7 mouse cellular contexts compared by ENCODE assay signal in the genomic region with DNA sequence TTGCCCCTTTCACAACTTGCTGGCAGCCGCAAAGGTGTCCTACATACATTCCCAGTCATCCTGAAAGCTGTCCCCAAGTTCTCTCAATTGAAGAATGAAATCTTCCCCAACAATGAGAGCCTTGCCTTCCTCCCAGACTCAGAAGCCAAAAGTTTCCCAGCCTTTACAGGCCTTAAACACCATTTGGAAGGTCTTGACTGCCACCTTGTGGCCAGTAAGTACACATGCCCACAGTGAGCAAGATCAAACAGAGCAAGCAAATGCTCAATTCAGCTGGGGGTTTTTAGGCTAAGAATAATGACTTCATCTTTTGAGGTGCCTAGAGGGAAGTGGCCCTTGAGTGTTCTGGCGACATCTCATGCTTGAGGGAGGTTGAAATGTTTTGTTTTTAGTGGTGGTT. TPM values are rescaled to one million over a fixed set of nuclear protein-coding genes. Genes with fewer than 3 reads are reported as not detected.
DNase-seq lines count a peak whose midpoint lies in the region; ATAC-seq and TF ChIP-seq lines count a peak whose summit lies in the region.

No protein-coding gene starts in this region.

- no peak overlapping the region for H3K27ac ChIP-seq in ES-E14 (ENCODE audit: insufficient read depth, low read depth, low read length, poor library complexity, severe bottlenecking)
- H3K27ac ChIP-seq in forebrain, postnatal 0 days (ENCODE audit: low read depth, low read length), result no peak overlapping the region
- H3K27ac ChIP-seq in kidney, postnatal 0 days, result no peak overlapping the region
- H3K27ac ChIP-seq in lung, embryonic 16.5 days (ENCODE audit: low read length), result no peak overlapping the region

- H3K4me1 ChIP-seq in ES-E14 (ENCODE audit: control insufficient read depth in 2 of 2, insufficient read depth in 2 of 2, low read length in 2 of 2, poor library complexity in 1 of 2), result peaks cover 8 to 17% of the 10 kb centered on the region in 2 experiments
- no peaks in the 10 kb centered on the region for H3K4me1 ChIP-seq in forebrain, postnatal 0 days (ENCODE audit: insufficient read depth)
- H3K4me1 ChIP-seq in kidney, postnatal 0 days (replicated peaks; ENCODE audit: insufficient read depth, low read length), result 0 out of 2 replicates have a peak, but pooled peaks cover 5% of the 10 kb centered on the region
- no peaks in the 10 kb centered on the region; the same call in 1 of the 2 replicates for H3K4me1 ChIP-seq in lung, embryonic 16.5 days (replicated peaks; ENCODE audit: control insufficient read depth, insufficient read depth, low read length)

- H3K27me3 ChIP-seq in forebrain, postnatal 0 days (ENCODE audit: insufficient read depth, low read length), result no peaks in the 10 kb centered on the region
- H3K27me3 ChIP-seq in kidney, postnatal 0 days (ENCODE audit: insufficient read depth, low read length), result no peaks in the 10 kb centered on the region
- H3K27me3 ChIP-seq in lung, embryonic 16.5 days (ENCODE audit: control insufficient read depth, insufficient read depth, low read depth, low read length), result peaks cover 6% of the 10 kb centered on the region; the same call in 1 of the 2 replicates

- TF ChIP-seq CTCF in forebrain, postnatal 0 days (IDR thresholded peaks at IDR 0.05; ENCODE audit: low read depth), result peak; percentile 96
- peak; percentile 95 for TF ChIP-seq CTCF in kidney, postnatal 0 days (IDR thresholded peaks at IDR 0.05; ENCODE audit: low read depth)

- 11% methylated on average over 2 of the region's 2 CpGs for WGBS in forebrain, postnatal 0 days
- 11% methylated on average over 2 of the region's 2 CpGs for WGBS in kidney, postnatal 0 days
- WGBS in lung, embryonic 16.5 days, result 18% methylated on average over 2 of the region's 2 CpGs

- no peak overlapping the region for H3K4me2 ChIP-seq in forebrain, postnatal 0 days (ENCODE audit: low read depth)
- no peak overlapping the region for H3K4me2 ChIP-seq in kidney, postnatal 0 days (ENCODE audit: low read length)
- no peak overlapping the region for H3K4me2 ChIP-seq in lung, embryonic 16.5 days (ENCODE audit: low read depth, low read length)

- peak; percentile 77 for DNase-seq in CD4-positive, CD25-positive, alpha-beta regulatory T cell, adult 2 months (ENCODE audit: low read depth, low spot score)
- DNase-seq in ES-E14 (ENCODE audit: low read depth, low spot score), result peak; percentile 73
- DNase-seq in cerebellum, adult 8-10 months, result peak; percentile 12
- DNase-seq in forebrain, postnatal 0 days, result peak; percentile 89
- peak; percentile 92 for DNase-seq in kidney, postnatal 0 days (ENCODE audit: low spot score)
- DNase-seq in retina, postnatal 1 day, result peak; percentile 87

- H3K4me3 ChIP-seq in ES-E14 (ENCODE audit: insufficient read depth in 1 of 2, low read depth in 1 of 2, low read length in 2 of 2, poor library complexity in 1 of 2, severe bottlenecking in 1 of 2), result no peak overlapping the region
- no peak overlapping the region for H3K4me3 ChIP-seq in forebrain, postnatal 0 days (ENCODE audit: low read depth, low read length)
- H3K4me3 ChIP-seq in kidney, postnatal 0 days (replicated peaks; ENCODE audit: low read depth, low read length), result no peak overlapping the region
- no peak overlapping the region for H3K4me3 ChIP-seq in lung, embryonic 16.5 days (ENCODE audit: low read length)

- in situ Hi-C loops in ES-E14 (cut with MboI; ENCODE audit: low sequenced_read_pairs in 2 of 2, unreplicated experiment in 2 of 2), result loop anchor here (10.0 to 25.0 kb wide), 3 partner anchors 244 to 1219 kb away; no protein-coding TSS in a partner anchor

- H3K36me3 ChIP-seq in ES-E14 (ENCODE audit: control insufficient read depth, insufficient read depth, low read length, poor library complexity, severe bottlenecking), result no peaks in the 10 kb centered on the region
- no peaks in the 10 kb centered on the region for H3K36me3 ChIP-seq in forebrain, postnatal 0 days (ENCODE audit: insufficient read depth)
- 0 out of 2 replicates have a peak, but pooled peaks cover 4% of the 10 kb centered on the region for H3K36me3 ChIP-seq in kidney, postnatal 0 days (ENCODE audit: insufficient read depth, low read length)
- H3K36me3 ChIP-seq in lung, embryonic 16.5 days (ENCODE audit: control insufficient read depth, insufficient read depth, low read length), result 0 out of 2 replicates have a peak, but pooled peaks cover 2% of the 10 kb centered on the region

- ATAC-seq in forebrain, postnatal 0 days, result peak; percentile 91
- ATAC-seq in kidney, postnatal 0 days (replicated peaks; ENCODE audit: low FRiP score, low read depth), result 0 out of 2 replicates have a peak, but pooled peaks have one; percentile 55
- ATAC-seq in lung, embryonic 16.5 days (ENCODE audit: low read depth), result peak; percentile 87

- no peak overlapping the region for H3K9ac ChIP-seq in ES-E14 (ENCODE audit: insufficient read depth, low read depth, low read length, poor library complexity, severe bottlenecking)
- no peak overlapping the region for H3K9ac ChIP-seq in forebrain, postnatal 0 days
- H3K9ac ChIP-seq in kidney, postnatal 0 days (ENCODE audit: low read depth, low read length), result no peak overlapping the region
- no peak overlapping the region for H3K9ac ChIP-seq in lung, embryonic 16.5 days (ENCODE audit: low read length)

- no peaks in the 10 kb centered on the region for H3K9me3 ChIP-seq in ES-E14 (ENCODE audit: control insufficient read depth, insufficient read depth, low read depth, low read length)
- no peaks in the 10 kb centered on the region for H3K9me3 ChIP-seq in forebrain, postnatal 0 days (ENCODE audit: low read length)
- no peaks in the 10 kb centered on the region for H3K9me3 ChIP-seq in kidney, postnatal 0 days (replicated peaks; ENCODE audit: low read length)
- no peaks in the 10 kb centered on the region for H3K9me3 ChIP-seq in lung, embryonic 16.5 days (ENCODE audit: control insufficient read depth, low read length)

TF ChIP-seq in ES-E14, 5 proteins besides CTCF, POLR2A, EP300 and RAD21:
- TF ChIP-seq HCFC1 (IDR thresholded peaks at IDR 0.05; ENCODE audit: borderline replicate concordance, insufficient read depth, low read length) (no peak), ZNF384 (IDR thresholded peaks at IDR 0.05; ENCODE audit: low read depth, low read length) (no peak), ZC3H11A (IDR thresholded peaks at IDR 0.05; ENCODE audit: borderline replicate concordance, low read depth, low read length) (peak; percentile 97), CHD2 (IDR thresholded peaks at IDR 0.05; ENCODE audit: low read depth, low read length) (no peak), MAFK (IDR thresholded peaks at IDR 0.05; ENCODE audit: insufficient read depth, low read depth, low read length) (0 out of 2 replicates have a peak, but pooled peaks have one; percentile 8)

RNA-seq across cellular contexts. Expression of gene Eogt, which starts 42.2 kb away (rescaled TPM):
- total RNA-seq in ES-E14 (2012; rRNA removed), result 7.7 and 10.3 TPM in 2 replicates
- 18.0 and 24.8 TPM in 2 replicates for total RNA-seq in forebrain, postnatal 0 days (2014; rRNA removed)
- 5.5 and 8.8 TPM in 2 replicates for polyA plus RNA-seq in forebrain, postnatal 0 days (2015; fragmentation: Nextera tagmentation; extraction: Ambion mirVana)
- 12.8 and 14.4 TPM in 2 replicates for polyA plus RNA-seq in kidney, postnatal 0 days (2015; fragmentation: Nextera tagmentation; extraction: Ambion mirVana)
- polyA plus RNA-seq in lung, embryonic 16.5 days (2015; fragmentation: Nextera tagmentation; extraction: Ambion mirVana), result 25.8 and 27.8 TPM in 2 replicates

RNA-seq across cellular contexts. Expression of gene Fam19a4, which starts 46.6 kb away (rescaled TPM):
- total RNA-seq in ES-E14 (2012; rRNA removed), result 1.7 and 2.1 TPM in 2 replicates
- total RNA-seq in forebrain, postnatal 0 days (2014; rRNA removed), result 1.3 and 1.7 TPM in 2 replicates
- 1.6 and 2.4 TPM in 2 replicates for polyA plus RNA-seq in forebrain, postnatal 0 days (2015; fragmentation: Nextera tagmentation; extraction: Ambion mirVana)
- 0.08 and 0.23 TPM in 2 replicates for polyA plus RNA-seq in kidney, postnatal 0 days (2015; fragmentation: Nextera tagmentation; extraction: Ambion mirVana)
- 0.59 and 0.64 TPM in 2 replicates for polyA plus RNA-seq in lung, embryonic 16.5 days (2015; fragmentation: Nextera tagmentation; extraction: Ambion mirVana)

Comparison
In these comparisons a context has a peak if more than half of its experiments do, and no peak if none do; other contexts are left out.
1. DNase-seq: peak in every context shown above with its lines; median percentile 92 in kidney, postnatal 0 days; 89 in forebrain, postnatal 0 days; 87 in retina, postnatal 1 day; 77 in CD4-positive, CD25-positive, alpha-beta regulatory T cell, adult 2 months; 73 in ES-E14; 12 in cerebellum, adult 8-10 months.